Mouse (Mus musculus) cerebellum, adult 2 months (tissue): Measurements from ENCODE around the gene Lmbr1l.

Experiments used
- CTCF ChIP-seq: fragments of 200-500 bp; IDR thresholded peaks from 2 replicates; pipeline ENCODE4 v1.5.1; 2011; ENCODE audit warnings: low read depth, mild to moderate bottlenecking, control low read depth, low read length, moderate library complexity, borderline replicate concordance; ENCODE audit not compliant: insufficient read depth
- POLR2A ChIP-seq: fragments of 200-500 bp; IDR thresholded peaks from 2 replicates; pipeline ENCODE4 v1.6.1; 2011; ENCODE audit warnings: low read length, control low read depth, borderline replicate concordance; ENCODE audit not compliant: insufficient read depth

DNA sequence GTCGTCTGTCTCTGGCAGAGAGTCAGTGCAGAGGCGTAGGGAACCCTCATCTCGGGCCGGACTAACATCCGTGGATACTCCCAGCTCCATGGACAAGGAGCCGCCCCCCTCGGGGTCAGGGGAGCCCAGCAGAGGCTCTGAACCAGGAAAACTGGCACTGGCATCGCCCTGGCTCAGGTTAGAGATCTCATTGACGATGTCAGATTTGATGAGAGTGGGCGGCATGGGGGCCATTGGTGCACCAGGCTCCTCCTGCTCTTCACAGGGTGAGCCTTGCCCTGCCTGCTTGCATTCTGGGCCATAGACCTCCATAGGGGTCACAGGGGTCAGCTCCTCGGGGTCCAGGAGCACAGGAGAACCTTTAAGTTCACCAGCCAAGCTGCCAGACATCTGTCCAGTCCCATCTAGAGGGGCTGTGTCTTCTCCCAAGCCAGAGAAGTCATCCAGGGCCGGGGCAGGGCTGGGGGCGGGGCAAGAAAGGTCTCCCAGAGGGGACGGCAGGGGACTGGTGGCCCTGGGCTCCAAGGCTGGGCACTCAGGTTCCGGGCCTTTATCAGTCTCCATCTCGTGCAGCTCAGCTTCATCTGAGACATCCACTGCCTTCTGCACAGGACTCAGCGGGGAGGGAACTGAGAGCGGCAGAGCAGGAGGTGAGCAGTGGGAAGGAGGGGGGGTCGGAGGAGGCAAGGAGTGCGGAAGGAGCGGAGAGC, 56.2 kb downstream of the Lmbr1l start:
- TF ChIP-seq CTCF, result no peak
- TF ChIP-seq POLR2A, result no peak
